Comparison of ENCODE assay signal across 8 mouse cellular contexts in the genomic region with DNA sequence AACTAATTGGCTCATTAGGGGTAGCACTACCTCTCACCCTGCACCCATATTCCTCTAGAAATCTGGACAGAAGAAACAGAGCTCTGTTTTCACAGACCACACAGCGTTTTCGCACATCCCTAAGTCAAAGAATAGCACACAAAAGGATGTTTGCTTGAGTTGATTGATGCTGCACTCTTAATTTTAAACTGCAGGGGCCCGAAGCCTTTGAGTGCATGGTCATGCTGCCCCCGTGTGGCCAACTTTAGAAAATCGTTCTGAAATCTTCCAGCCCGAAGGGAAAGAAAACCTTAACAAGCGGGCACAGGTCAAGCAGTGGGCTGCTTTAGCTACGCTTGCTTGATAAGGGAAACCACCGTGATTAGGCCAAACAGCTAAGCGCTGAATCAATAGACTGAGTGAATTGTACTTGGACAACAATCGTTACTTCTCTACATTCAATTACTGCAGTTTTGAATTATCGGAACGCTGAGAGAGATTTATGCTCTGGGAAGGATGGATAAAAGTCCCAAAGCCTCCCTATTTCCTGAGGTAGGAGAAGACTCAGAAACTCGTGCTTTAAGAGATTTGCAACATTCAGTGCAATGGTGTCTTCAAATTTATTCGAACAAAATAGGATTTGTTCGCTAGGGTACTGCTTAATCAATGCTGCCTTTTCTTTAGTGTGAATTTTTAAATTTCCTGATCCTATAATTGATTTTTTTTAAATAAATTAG.
A peak's percentile ranks its signal among the peaks of the same experiment; 100 is the strongest.
DNase-seq lines count a peak whose midpoint lies in the region; ATAC-seq and TF ChIP-seq lines count a peak whose summit lies in the region.

No protein-coding gene starts in this region.

- no peak overlapping the region for H3K27ac ChIP-seq in liver, embryonic 12.5 days
- H3K27ac ChIP-seq in embryonic facial prominence, embryonic 10.5 days (replicated peaks), result no peak overlapping the region
- H3K27ac ChIP-seq in kidney, adult 2 months (ENCODE audit: insufficient read depth, low read depth, low read length), result no peak overlapping the region
- H3K27ac ChIP-seq in limb, embryonic 10.5 days, result no peak overlapping the region
- no peak overlapping the region; the same call in 1 of the 2 replicates for H3K27ac ChIP-seq in midbrain, postnatal 0 days (ENCODE audit: low read depth, low read length)

- no peak overlapping the region for H3K9ac ChIP-seq in liver, embryonic 12.5 days
- no peak overlapping the region; the same call in 1 of the 2 replicates for H3K9ac ChIP-seq in midbrain, postnatal 0 days (replicated peaks; ENCODE audit: low read length, poor library complexity, severe bottlenecking)

- H3K4me3 ChIP-seq in liver, embryonic 12.5 days, result no peak overlapping the region
- H3K4me3 ChIP-seq in embryonic facial prominence, embryonic 10.5 days, result no peak overlapping the region
- H3K4me3 ChIP-seq in kidney, adult 2 months (ENCODE audit: insufficient read depth, low read depth, low read length), result no peak overlapping the region
- no peak overlapping the region for H3K4me3 ChIP-seq in limb, embryonic 10.5 days
- 0 out of 2 replicates have a peak overlapping the region, but pooled peaks have one; percentile 10 for H3K4me3 ChIP-seq in midbrain, postnatal 0 days (ENCODE audit: low read depth, low read length)

- H3K4me2 ChIP-seq in liver, embryonic 12.5 days, result no peak overlapping the region
- H3K4me2 ChIP-seq in midbrain, postnatal 0 days (ENCODE audit: low read depth, low read length, poor library complexity, severe bottlenecking), result peak overlapping the region; percentile 35; the same call in 1 of the 2 replicates

- peak; percentile 51 for DNase-seq in liver
- DNase-seq in embryonic facial prominence, embryonic 10.5 days (ENCODE audit: low spot score), result peak; percentile 83
- DNase-seq in heart, adult 8-10 months (ENCODE audit: low spot score), result peak; percentile 45
- peak; percentile 56 for DNase-seq in kidney, adult 2 months
- peak; percentile 83 for DNase-seq in limb, embryonic 10.5 days (ENCODE audit: low spot score)
- DNase-seq in midbrain, postnatal 0 days (ENCODE audit: low spot score), result peak; percentile 91
- DNase-seq in spleen, postnatal 4 days (ENCODE audit: low spot score in 2 of 2), result peak; percentile 41 to 76

- whole genome bisulfite sequencing in liver, embryonic 12.5 days (ENCODE audit: insufficient replicate concordance), result 17% methylated on average over 16 of the region's 16 CpGs
- WGBS in embryonic facial prominence, embryonic 10.5 days, result 19% methylated on average over 16 of the region's 16 CpGs
- 17% methylated on average over 16 of the region's 16 CpGs for WGBS in kidney, adult 2 months
- WGBS in limb, embryonic 10.5 days, result 26% methylated on average over 16 of the region's 16 CpGs
- WGBS in midbrain, postnatal 0 days, result 15% methylated on average over 16 of the region's 16 CpGs

- no peaks in the 10 kb centered on the region for H3K9me3 ChIP-seq in liver, embryonic 12.5 days (replicated peaks)
- no peaks in the 10 kb centered on the region for H3K9me3 ChIP-seq in embryonic facial prominence, embryonic 10.5 days
- no peaks in the 10 kb centered on the region for H3K9me3 ChIP-seq in limb, embryonic 10.5 days (replicated peaks)
- no peaks in the 10 kb centered on the region for H3K9me3 ChIP-seq in midbrain, postnatal 0 days (ENCODE audit: low read length)

- H3K36me3 ChIP-seq in liver, embryonic 12.5 days, result no peaks in the 10 kb centered on the region
- no peaks in the 10 kb centered on the region for H3K36me3 ChIP-seq in embryonic facial prominence, embryonic 10.5 days (replicated peaks)
- no peaks in the 10 kb centered on the region for H3K36me3 ChIP-seq in kidney, adult 2 months (ENCODE audit: control insufficient read depth, insufficient read depth, low read length)
- no peaks in the 10 kb centered on the region for H3K36me3 ChIP-seq in limb, embryonic 10.5 days
- H3K36me3 ChIP-seq in midbrain, postnatal 0 days (ENCODE audit: insufficient read depth, low read length), result no peaks in the 10 kb centered on the region

- TF ChIP-seq CTCF in kidney, adult 2 months (conservative IDR thresholded peaks at IDR 0.05; ENCODE audit: insufficient read depth, insufficient read length, low read depth, low read length), result peak; percentile 76
- peak; percentile 97 for TF ChIP-seq CTCF in midbrain, postnatal 0 days (IDR thresholded peaks at IDR 0.05)

- no peaks in the 10 kb centered on the region for H3K27me3 ChIP-seq in liver, embryonic 12.5 days (replicated peaks)
- H3K27me3 ChIP-seq in embryonic facial prominence, embryonic 10.5 days (replicated peaks; ENCODE audit: low read depth, poor library complexity, severe bottlenecking), result no peaks in the 10 kb centered on the region
- H3K27me3 ChIP-seq in kidney, adult 2 months (replicated peaks; ENCODE audit: control insufficient read depth, insufficient read depth, low read length), result no peaks in the 10 kb centered on the region
- H3K27me3 ChIP-seq in limb, embryonic 10.5 days (ENCODE audit: low read depth, poor library complexity, severe bottlenecking), result no peaks in the 10 kb centered on the region
- H3K27me3 ChIP-seq in midbrain, postnatal 0 days (ENCODE audit: insufficient read depth, low read length), result no peaks in the 10 kb centered on the region

- no peak for ATAC-seq in liver, embryonic 12.5 days
- peak; percentile 70 for ATAC-seq in midbrain, postnatal 0 days (ENCODE audit: low FRiP score)

- no peak for TF ChIP-seq POLR2A in kidney, adult 2 months (IDR thresholded peaks at IDR 0.05; ENCODE audit: low read depth, low read length)

- H3K4me1 ChIP-seq in liver, embryonic 12.5 days, result no peaks in the 10 kb centered on the region
- peaks cover 6% of the 10 kb centered on the region; the same call in 1 of the 2 replicates for H3K4me1 ChIP-seq in embryonic facial prominence, embryonic 10.5 days
- no peaks in the 10 kb centered on the region for H3K4me1 ChIP-seq in kidney, adult 2 months (ENCODE audit: control insufficient read depth, insufficient read depth, low read length)
- H3K4me1 ChIP-seq in limb, embryonic 10.5 days, result no peaks in the 10 kb centered on the region
- no peaks in the 10 kb centered on the region for H3K4me1 ChIP-seq in midbrain, postnatal 0 days (ENCODE audit: insufficient read depth, low read length)
